Mouse (Mus musculus): ENCODE measurements around the gene Cd72. TPM values are rescaled to one million over a fixed set of nuclear protein-coding genes. Genes with fewer than 3 reads are reported as not detected.
A peak's percentile ranks its signal among the peaks of the same experiment; 100 is the strongest.

The Cd72 gene
- total RNA-seq, 1 experiment = 0.40 TPM

DNA sequence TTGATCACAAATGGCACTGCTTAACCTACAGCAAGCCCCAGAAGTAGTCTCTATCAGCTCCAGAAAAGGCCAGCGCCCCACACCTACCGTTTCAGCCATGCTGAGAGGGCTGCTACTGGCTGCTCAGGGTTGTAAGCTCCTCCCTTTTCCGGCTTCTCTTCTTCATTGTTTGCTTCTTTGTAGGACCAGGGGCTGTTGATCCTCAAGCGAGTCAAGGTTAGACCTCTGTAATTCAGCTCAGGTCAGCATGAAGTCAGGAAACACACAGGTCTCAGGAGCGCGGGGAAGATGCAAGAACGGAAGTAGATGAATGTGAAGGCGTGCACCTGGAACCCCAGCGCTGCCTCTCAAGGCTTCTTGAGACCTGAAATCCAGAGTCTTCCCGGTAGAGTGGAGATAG lies 49.7 kb downstream of the Cd72 start:
- no peaks in the 10 kb centered on the region for H3K36me3 ChIP-seq (ENCODE audit: control insufficient read depth, insufficient read depth, low read length, poor library complexity, severe bottlenecking)
- DNase-seq (ENCODE audit: low read depth, low spot score) = no peak
- TF ChIP-seq HCFC1 (IDR thresholded peaks at IDR 0.05; ENCODE audit: borderline replicate concordance, insufficient read depth, low read length) (no peak), ZC3H11A (IDR thresholded peaks at IDR 0.05; ENCODE audit: borderline replicate concordance, low read depth, low read length) (no peak), ZNF384 (IDR thresholded peaks at IDR 0.05; ENCODE audit: low read depth, low read length) (no peak), MAFK (IDR thresholded peaks at IDR 0.05; ENCODE audit: insufficient read depth, low read depth, low read length) (no peak), CHD2 (IDR thresholded peaks at IDR 0.05; ENCODE audit: low read depth, low read length) (no peak)
- H3K4me1 ChIP-seq (ENCODE audit: control insufficient read depth in 2 of 2, insufficient read depth in 2 of 2, low read length in 2 of 2, poor library complexity in 1 of 2) = peaks cover 17 to 28% of the 10 kb centered on the region in 2 experiments
- H3K9ac ChIP-seq (ENCODE audit: insufficient read depth, low read depth, low read length, poor library complexity, severe bottlenecking) = peak overlapping the region; percentile 51; the same call in 1 of the 2 replicates
- no peaks in the 10 kb centered on the region for H3K9me3 ChIP-seq (ENCODE audit: control insufficient read depth, insufficient read depth, low read depth, low read length)
- in situ Hi-C loops (cut with MboI; ENCODE audit: low sequenced_read_pairs in 2 of 2, unreplicated experiment in 2 of 2) = no loop called here
- H3K27ac ChIP-seq (ENCODE audit: insufficient read depth, low read depth, low read length, poor library complexity, severe bottlenecking) = peak overlapping the region; percentile 76; the same call in 1 of the 2 replicates
- peak overlapping the region; percentile 7 to 27; a peak in 3 of 4 replicates for H3K4me3 ChIP-seq (ENCODE audit: insufficient read depth in 1 of 2, low read depth in 1 of 2, low read length in 2 of 2, poor library complexity in 1 of 2, severe bottlenecking in 1 of 2)

DNA sequence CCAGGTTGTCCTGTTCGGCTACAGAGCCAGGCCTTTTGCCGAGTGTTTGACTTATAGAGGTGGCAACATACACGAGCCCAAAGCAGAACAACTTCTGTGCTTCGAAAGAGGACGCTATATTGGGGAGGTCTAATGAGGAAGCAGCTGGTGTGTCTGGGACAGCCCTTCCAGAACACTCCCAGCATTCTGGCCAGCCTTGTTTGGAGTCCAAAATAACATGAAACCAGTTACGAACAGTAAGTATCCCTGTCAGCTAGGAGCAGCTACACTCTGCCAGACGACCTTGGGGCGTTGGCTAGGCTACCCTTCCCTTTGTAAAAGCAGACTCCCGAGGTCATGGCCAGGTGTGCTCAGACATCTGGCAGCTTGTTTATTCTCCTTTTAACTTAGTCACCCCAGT lies 52.2 kb downstream of the Cd72 start:
- H3K4me3 ChIP-seq (ENCODE audit: insufficient read depth in 1 of 2, low read depth in 1 of 2, low read length in 2 of 2, poor library complexity in 1 of 2, severe bottlenecking in 1 of 2) = peak overlapping the region in 1 of 2 experiments; percentile 13; a peak in 1 of 4 replicates
- 0 out of 2 replicates have a peak overlapping the region, but pooled peaks have one; percentile 13 for H3K27ac ChIP-seq (ENCODE audit: insufficient read depth, low read depth, low read length, poor library complexity, severe bottlenecking)
- TF ChIP-seq MAFK (IDR thresholded peaks at IDR 0.05; ENCODE audit: insufficient read depth, low read depth, low read length) = 0 out of 2 replicates have a peak, but pooled peaks have one; percentile 23
- TF ChIP-seq ZC3H11A (IDR thresholded peaks at IDR 0.05; ENCODE audit: borderline replicate concordance, low read depth, low read length) = no peak
- in situ Hi-C loops (cut with MboI; ENCODE audit: low sequenced_read_pairs in 2 of 2, unreplicated experiment in 2 of 2) = no loop called here
- no peaks in the 10 kb centered on the region for H3K36me3 ChIP-seq (ENCODE audit: control insufficient read depth, insufficient read depth, low read length, poor library complexity, severe bottlenecking)
- no peak for DNase-seq (ENCODE audit: low read depth, low spot score)
- no peaks in the 10 kb centered on the region for H3K9me3 ChIP-seq (ENCODE audit: control insufficient read depth, insufficient read depth, low read depth, low read length)
- H3K4me1 ChIP-seq (ENCODE audit: control insufficient read depth in 2 of 2, insufficient read depth in 2 of 2, low read length in 2 of 2, poor library complexity in 1 of 2) = peaks cover 11 to 35% of the 10 kb centered on the region in 2 experiments
- H3K9ac ChIP-seq (ENCODE audit: insufficient read depth, low read depth, low read length, poor library complexity, severe bottlenecking) = no peak overlapping the region

DNA sequence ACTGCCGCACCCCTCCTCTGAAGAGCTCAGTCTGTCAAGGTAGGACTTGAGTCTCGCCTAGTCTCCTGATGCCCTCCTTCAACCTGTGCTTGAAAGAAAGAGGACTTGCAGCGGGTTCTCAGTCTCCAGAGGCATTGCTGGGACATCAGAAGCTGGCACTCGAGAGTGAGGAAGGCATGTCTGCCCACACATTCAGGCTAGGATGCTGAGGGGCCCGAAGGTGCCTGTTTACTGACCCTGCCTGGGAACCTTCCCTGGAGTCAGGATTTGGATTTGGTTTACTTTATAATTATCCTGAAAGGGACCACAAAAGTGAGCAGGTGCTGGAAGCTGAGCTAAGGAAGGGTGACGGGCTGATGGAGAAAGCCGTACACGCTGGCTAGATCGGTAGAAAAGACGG lies 52.9 kb downstream of the Cd72 start:
- TF ChIP-seq MAFK (IDR thresholded peaks at IDR 0.05; ENCODE audit: insufficient read depth, low read depth, low read length) (no peak), ZNF384 (IDR thresholded peaks at IDR 0.05; ENCODE audit: low read depth, low read length) (no peak), CHD2 (IDR thresholded peaks at IDR 0.05; ENCODE audit: low read depth, low read length) (no peak), ZC3H11A (IDR thresholded peaks at IDR 0.05; ENCODE audit: borderline replicate concordance, low read depth, low read length) (no peak), HCFC1 (IDR thresholded peaks at IDR 0.05; ENCODE audit: borderline replicate concordance, insufficient read depth, low read length) (no peak)
- Histone ChIP-seq H3K36me3 (ENCODE audit: control insufficient read depth, insufficient read depth, low read length, poor library complexity, severe bottlenecking) (no peaks in the 10 kb centered on the region), H3K9me3 (ENCODE audit: control insufficient read depth, insufficient read depth, low read depth, low read length) (no peaks in the 10 kb centered on the region), H3K27ac (ENCODE audit: insufficient read depth, low read depth, low read length, poor library complexity, severe bottlenecking) (no peak overlapping the region), H3K4me3 (ENCODE audit: insufficient read depth in 1 of 2, low read depth in 1 of 2, low read length in 2 of 2, poor library complexity in 1 of 2, severe bottlenecking in 1 of 2) (peak overlapping the region; percentile 31 to 34; a peak in 2 of 4 replicates), H3K4me1 (ENCODE audit: control insufficient read depth in 2 of 2, insufficient read depth in 2 of 2, low read length in 2 of 2, poor library complexity in 1 of 2) (peaks cover 9 to 33% of the 10 kb centered on the region in 2 experiments), H3K9ac (ENCODE audit: insufficient read depth, low read depth, low read length, poor library complexity, severe bottlenecking) (no peak overlapping the region; the same call in 1 of the 2 replicates)
- in situ Hi-C loops (cut with MboI; ENCODE audit: low sequenced_read_pairs in 2 of 2, unreplicated experiment in 2 of 2) = no loop called here
- DNase-seq (ENCODE audit: low read depth, low spot score) = no peak

DNA sequence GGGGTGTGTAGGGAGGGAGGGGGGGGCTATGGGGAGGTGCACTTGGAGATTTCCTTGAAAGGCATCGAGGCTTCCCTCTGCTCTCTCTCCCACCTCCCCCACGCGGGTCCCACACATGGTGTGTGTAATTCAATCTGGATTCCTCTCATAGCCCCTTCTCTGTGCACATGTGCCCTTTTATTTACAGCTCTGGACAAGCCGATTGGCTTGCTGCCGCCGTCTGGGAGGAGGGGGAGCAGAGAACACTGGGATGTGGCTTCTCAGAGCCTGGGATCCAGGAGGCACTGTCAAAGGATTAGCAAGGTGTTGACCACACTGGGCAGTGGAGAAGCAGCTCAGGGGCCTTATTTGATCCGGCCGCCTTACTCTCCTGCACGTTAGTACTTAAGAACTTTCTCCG lies 53.5 kb downstream of the Cd72 start:
- Histone ChIP-seq H3K9ac (ENCODE audit: insufficient read depth, low read depth, low read length, poor library complexity, severe bottlenecking) (no peak overlapping the region), H3K9me3 (ENCODE audit: control insufficient read depth, insufficient read depth, low read depth, low read length) (no peaks in the 10 kb centered on the region), H3K4me1 (ENCODE audit: control insufficient read depth in 2 of 2, insufficient read depth in 2 of 2, low read length in 2 of 2, poor library complexity in 1 of 2) (peaks cover 9 to 33% of the 10 kb centered on the region in 2 experiments), H3K27ac (ENCODE audit: insufficient read depth, low read depth, low read length, poor library complexity, severe bottlenecking) (no peak overlapping the region), H3K36me3 (ENCODE audit: control insufficient read depth, insufficient read depth, low read length, poor library complexity, severe bottlenecking) (no peaks in the 10 kb centered on the region), H3K4me3 (ENCODE audit: insufficient read depth in 1 of 2, low read depth in 1 of 2, low read length in 2 of 2, poor library complexity in 1 of 2, severe bottlenecking in 1 of 2) (peak overlapping the region; percentile 31 to 34; a peak in 3 of 4 replicates)
- in situ Hi-C loops (cut with MboI; ENCODE audit: low sequenced_read_pairs in 2 of 2, unreplicated experiment in 2 of 2) = no loop called here
- TF ChIP-seq ZC3H11A (IDR thresholded peaks at IDR 0.05; ENCODE audit: borderline replicate concordance, low read depth, low read length) = no peak
- no peak for DNase-seq (ENCODE audit: low read depth, low spot score)
